Mouse (Mus musculus) lung, adult 2 months (tissue): ENCODE data around the gene Tmigd3. TPM values are rescaled to one million over a fixed set of nuclear protein-coding genes. Genes with fewer than 3 reads are reported as not detected.

Source experiments
- DNase-seq: peaks from one replicate; pipeline ENCODE4 v3.0.0; 2022
- H3K4me1 ChIP-seq: fragments of 200-500 bp; 2 replicates; pipeline ENCODE4 v1.6.1; 2011; ENCODE audit warnings: low read length; ENCODE audit not compliant: control insufficient read depth, insufficient read depth
- H3K4me3 ChIP-seq: fragments of 200-500 bp; replicated peaks from 2 replicates; pipeline ENCODE3; 2011; ENCODE audit warnings: low read depth, mild to moderate bottlenecking, control low read depth, low read length; ENCODE audit errors: extremely low read depth
- CTCF ChIP-seq: fragments of 200-500 bp; IDR thresholded peaks from 2 replicates; pipeline ENCODE4 v1.5.1; 2011; ENCODE audit warnings: mild to moderate bottlenecking, low read length, control low read depth; ENCODE audit not compliant: insufficient read depth
- POLR2A ChIP-seq: fragments of 200-500 bp; IDR thresholded peaks from 2 replicates; pipeline ENCODE4 v1.6.1; 2011; ENCODE audit warnings: low read depth, mild to moderate bottlenecking, control low read depth, low read length, borderline replicate concordance; ENCODE audit errors: extremely low read depth
- WGBS: fragments of 180-500 bp; shearing (Covaris S2); methylation state at CpG from one replicate; pipeline ENCODE4 v1.1.7; 2018; 5-methylcytosine and 5-hydroxymethylcytosine counted together
- polyA plus RNA-seq: library from polyadenylated mRNA; depleted of rRNA; stranded (reverse); fragments of >200 nt; gene quantifications from 2 replicates; pipeline ENCODE4 v1.2.3, GENCODE M21; 2012; rRNA removed

Gene Tmigd3
- polyA plus RNA-seq: 1.3 and 2.2 TPM in 2 replicates

DNA sequence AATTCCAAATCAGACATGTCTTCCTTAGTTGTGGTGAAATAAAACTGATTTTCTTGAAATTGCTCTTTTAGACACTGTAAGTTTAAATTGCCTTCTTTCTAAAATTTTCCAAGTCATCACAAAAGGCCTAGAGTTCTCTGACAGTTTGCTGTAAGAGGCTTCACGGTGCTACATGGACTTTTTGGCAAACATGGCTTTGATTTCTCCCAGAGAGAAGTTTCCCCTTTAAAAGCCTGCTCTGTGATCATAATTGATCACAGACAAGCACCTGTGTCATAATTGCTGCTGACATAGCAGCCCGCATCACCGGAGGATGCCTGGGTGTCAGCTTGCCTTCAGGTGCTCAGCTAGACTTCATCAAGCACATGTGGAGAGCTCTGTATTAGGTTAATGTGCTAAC lies at the start of gene Tmigd3, which contains the start of gene Adora3:
Tmigd3 (plus strand) TSS at position 346 of the 400 bp plus-strand sequence.
Adora3 (plus strand) TSS at position 301 of the 400 bp plus-strand sequence.
- peaks cover 6% of the 10 kb centered on the region for H3K4me1 ChIP-seq
- TF ChIP-seq CTCF (no peak), POLR2A (no peak)
- WGBS: 90% methylated on average over 3 of the region's 3 CpGs
- H3K4me3 ChIP-seq: no peak within 1 kb of the TSS
- DNase-seq: no peak

DNA sequence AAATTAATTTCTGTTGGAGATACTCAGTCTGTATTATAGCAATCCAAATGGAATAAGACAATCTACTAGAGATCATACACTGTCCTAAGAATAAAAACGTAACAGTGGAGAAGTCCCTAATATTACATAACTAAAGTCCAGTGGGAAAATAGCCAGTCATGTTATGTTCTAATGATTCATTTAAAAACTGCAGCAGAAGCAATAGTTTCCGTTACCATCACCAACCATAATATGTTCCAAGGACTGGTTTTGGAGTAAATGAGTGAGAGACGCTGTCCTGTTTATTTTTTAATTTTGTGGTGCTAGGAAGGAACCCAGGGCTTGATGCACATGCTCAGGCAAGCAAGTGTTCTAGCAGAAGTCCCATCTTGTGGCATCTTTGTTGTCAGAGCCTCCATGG lies 49.2 kb upstream of the Tmigd3 start:
- no peak for DNase-seq
- no peak for TF ChIP-seq POLR2A
- no peak for TF ChIP-seq CTCF
- peaks cover 23% of the 10 kb centered on the region for H3K4me1 ChIP-seq
- H3K4me3 ChIP-seq: no peak overlapping the region
- 77% methylated on average over 3 of the region's 3 CpGs for WGBS

DNA sequence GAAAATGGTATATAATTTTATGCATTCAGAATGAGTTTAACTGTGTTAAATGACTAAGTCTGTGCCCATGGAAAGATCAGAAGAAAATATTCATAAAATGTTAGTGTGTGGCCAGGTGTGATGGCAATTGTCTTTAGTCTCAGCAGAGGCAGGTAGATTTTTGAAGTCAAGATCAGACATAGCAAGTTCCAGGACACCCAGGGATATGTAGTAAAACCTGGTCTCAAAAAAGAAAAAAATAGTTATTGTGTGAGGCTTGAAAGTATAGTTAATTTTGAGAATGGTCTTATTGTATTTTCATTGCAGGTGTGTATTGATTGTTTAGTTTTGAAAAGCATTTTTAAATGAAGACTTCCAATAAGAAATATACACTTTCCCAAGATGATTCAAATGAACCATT lies 47.1 kb upstream of the Tmigd3 start:
- no peak overlapping the region for H3K4me3 ChIP-seq
- H3K4me1 ChIP-seq: peaks cover 20% of the 10 kb centered on the region
- TF ChIP-seq POLR2A (no peak), CTCF (no peak)
- no peak for DNase-seq

DNA sequence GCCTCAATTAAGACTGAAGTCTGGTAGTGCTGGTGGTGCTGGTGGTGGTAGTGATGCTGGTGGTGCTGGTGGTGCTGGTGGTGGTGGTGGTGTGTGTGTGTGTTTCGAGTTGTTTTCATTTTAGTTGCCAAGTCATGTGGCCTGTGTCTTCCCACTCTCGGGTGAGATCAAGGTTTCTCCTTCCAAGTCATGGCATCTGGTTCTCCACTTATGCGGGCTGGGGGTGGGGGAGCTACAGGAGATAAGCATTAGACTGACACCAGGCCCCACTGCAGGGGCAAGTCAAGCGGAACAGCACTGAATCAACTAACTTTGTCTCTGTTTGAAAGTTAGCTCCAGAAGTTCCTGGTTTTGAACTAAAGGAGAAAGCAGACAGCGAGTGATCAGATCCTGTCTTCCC lies 46.6 kb upstream of the Tmigd3 start:
- DNase-seq: no peak
- Histone ChIP-seq H3K4me3 (no peak overlapping the region), H3K4me1 (peaks cover 20% of the 10 kb centered on the region)
- TF ChIP-seq POLR2A (no peak), CTCF (no peak)
- WGBS: 66% methylated on average over 5 of the region's 5 CpGs

DNA sequence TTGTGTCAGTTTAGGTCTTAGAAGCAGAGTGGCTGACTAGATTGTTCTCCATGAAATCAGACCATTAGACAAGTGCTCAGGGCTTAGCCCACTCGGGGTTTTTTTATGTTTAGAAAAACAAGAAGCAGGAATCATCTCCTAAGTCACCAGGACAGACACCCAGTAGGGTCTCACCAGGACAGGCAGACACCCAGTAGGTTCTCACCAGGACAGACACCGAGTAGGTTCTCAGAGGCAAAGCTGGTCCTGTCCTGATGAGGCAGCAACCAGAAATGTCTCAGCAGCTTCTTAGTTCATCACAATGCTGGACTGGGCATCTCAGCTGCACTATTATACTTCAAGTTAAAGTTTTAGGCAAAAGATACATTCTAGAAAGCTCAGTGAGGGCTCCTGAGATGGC lies 46.0 kb upstream of the Tmigd3 start:
- H3K4me1 ChIP-seq: peaks cover 20% of the 10 kb centered on the region
- DNase-seq: no peak
- no peak overlapping the region for H3K4me3 ChIP-seq
- TF ChIP-seq CTCF: no peak
- TF ChIP-seq POLR2A: no peak
- WGBS: 56% methylated on average over 2 of the region's 2 CpGs

DNA sequence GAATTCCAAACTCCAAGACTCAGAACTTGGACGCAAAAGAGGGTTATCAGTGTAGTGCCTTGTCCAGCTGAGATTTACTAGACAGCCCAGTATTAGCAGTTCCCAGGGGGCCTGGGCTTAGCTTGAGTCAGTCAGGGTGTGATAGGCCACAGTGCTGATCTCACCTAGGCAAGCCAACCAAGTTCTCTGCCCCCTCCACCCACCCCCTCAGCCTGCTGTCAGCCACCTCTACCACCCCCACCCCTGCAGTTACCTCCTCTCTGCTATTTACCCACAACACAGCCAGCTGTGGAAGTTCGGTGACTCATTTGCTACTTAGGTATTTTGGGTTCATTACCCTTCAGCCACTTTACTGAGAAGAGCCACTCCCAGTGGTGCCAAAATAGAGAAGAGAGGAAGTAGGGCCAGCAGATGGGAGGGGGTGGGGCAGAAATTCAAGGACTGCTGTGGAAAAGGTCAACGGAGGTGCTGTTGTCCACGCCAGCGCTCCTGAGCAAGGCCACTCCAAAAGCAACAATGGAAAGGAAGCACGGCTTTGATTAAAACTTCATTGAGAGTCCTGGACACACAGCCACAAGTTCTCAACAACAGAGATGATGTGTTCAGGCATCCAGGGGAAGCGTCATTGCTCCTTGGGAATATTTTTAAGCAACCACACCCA lies 45.1 kb upstream of the Tmigd3 start:
- Histone ChIP-seq H3K4me3 (no peak overlapping the region), H3K4me1 (peaks cover 15% of the 10 kb centered on the region)
- TF ChIP-seq CTCF (no peak), POLR2A (no peak)
- DNase-seq: peak; percentile 44
- WGBS: 14% methylated on average over 7 of the region's 7 CpGs

DNA sequence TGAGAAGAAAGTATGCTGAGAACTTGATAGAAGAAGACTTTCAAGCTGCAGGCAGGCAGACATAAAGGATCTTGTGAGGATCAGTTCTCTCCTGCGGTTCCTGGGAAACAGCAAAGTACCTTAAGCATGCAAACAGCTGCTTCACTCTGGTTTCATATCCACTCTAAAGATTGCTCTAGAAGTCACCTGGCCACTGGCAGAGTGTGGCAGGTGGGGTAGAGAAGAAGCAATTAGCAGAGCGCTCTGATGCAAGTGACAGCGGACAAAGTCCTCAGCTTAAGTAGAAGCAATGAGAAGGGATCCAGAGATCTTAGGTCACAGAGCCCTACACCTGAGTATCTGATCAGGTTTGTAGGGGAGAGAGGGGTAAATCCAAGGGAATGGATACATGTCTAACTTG lies 39.1 kb upstream of the Tmigd3 start:
- H3K4me3 ChIP-seq: no peak overlapping the region
- no peaks in the 10 kb centered on the region; the same call in 1 of the 2 replicates for H3K4me1 ChIP-seq
- WGBS: 83% methylated on average over 3 of the region's 3 CpGs
- TF ChIP-seq POLR2A (no peak), CTCF (no peak)
- no peak for DNase-seq

DNA sequence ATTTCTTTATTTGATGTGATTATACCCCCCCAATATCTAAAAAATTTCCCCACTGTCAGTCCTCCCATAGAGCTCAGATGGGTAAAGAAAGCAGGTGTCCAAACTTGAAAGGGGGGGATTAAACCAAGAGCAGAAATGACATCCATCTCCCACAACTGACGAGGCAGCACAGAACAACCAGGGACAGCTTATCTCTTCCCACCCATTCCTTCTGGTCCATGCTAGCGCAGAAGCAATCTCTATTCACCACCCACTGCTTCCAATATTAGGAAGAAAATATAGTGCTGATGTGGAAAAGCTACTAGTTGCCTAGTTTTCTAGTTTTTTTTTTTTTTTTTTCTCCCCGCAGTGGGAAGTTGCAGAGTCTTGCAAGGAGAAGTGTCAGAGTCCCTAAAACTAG lies 34.8 kb upstream of the Tmigd3 start:
- 74% methylated on average over 3 of the region's 3 CpGs for WGBS
- no peak for TF ChIP-seq CTCF
- no peak for TF ChIP-seq POLR2A
- DNase-seq: no peak
- H3K4me1 ChIP-seq: no peaks in the 10 kb centered on the region
- H3K4me3 ChIP-seq: no peak overlapping the region

DNA sequence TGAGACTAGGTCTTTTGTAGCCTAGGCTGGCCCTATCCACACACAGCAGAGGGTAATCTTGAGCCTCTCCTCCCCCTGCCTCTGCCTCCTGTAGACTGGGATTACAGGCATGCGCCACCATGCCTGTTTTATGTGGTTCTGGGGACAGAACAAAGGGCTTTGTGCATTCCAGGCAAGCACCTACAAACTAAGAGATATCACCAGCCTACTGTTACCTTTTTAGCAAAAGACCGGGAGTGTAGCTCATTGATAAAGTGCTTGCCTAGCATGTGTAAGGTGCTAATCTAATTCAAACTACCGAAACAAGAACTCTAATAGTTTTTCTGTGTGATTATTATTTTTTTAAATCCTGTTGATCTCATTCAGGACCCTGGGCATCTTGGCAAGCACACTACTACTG lies 33.8 kb upstream of the Tmigd3 start:
- TF ChIP-seq POLR2A: no peak
- TF ChIP-seq CTCF: no peak
- 80% methylated on average over 3 of the region's 3 CpGs for WGBS
- no peak for DNase-seq

DNA sequence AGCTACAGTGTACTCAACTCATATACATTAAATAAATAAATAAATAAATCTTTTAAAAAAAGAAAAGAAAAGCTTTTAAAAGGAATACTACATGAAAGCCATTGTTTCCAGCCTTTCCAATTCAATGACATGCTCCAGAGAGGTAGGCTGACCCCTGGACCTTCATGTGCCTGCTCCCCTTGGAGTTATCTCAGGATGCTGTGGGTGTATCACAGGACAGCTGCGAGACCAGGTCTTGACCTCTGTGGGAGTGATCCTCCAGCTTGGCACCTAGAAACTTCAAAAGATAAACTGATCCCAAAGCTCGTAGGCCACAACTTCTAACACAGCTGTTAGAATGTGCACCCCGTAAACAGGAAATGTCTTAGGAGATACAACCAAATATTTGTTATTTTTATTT lies 32.0 kb upstream of the Tmigd3 start:
- DNase-seq: no peak
- no peaks in the 10 kb centered on the region for H3K4me1 ChIP-seq
- 66% methylated on average over 3 of the region's 3 CpGs for WGBS
- H3K4me3 ChIP-seq: no peak overlapping the region
- TF ChIP-seq POLR2A (no peak), CTCF (no peak)

More for the DNA sequence above, 33.8 kb upstream of the Tmigd3 start:
- Histone ChIP-seq H3K4me3 (no peak overlapping the region), H3K4me1 (no peaks in the 10 kb centered on the region)

DNA sequence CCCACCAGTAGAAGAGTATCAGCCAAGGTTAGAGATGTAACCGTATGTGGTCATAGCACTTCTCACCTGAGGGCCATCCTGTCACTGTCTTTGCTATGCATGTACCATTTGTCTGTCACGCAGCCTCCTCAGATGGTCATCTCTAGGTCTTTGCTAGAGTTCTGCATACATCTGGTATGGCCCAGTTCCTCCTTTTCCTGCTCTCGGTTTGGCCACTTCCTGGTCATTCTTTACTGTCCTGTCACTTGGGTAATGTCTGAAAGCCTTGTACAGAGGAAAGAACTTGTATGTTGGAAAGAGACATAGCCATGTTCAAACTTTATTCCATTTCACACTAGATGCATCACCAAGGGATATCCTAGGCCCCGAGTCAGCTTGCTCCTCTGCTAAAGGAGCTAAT lies 30.9 kb upstream of the Tmigd3 start:
- no peak for DNase-seq
- TF ChIP-seq CTCF (no peak), POLR2A (no peak)
- WGBS: 73% methylated on average over 4 of the region's 4 CpGs
- Histone ChIP-seq H3K4me3 (no peak overlapping the region), H3K4me1 (no peaks in the 10 kb centered on the region)
